Mouse (Mus musculus): ENCODE measurements at regions not wholly inside any gene's neighbourhood (a gene's known extent, or its start where the extent isn't known, plus 50 kb on each side); places are given as distances from the start of the nearest gene placed in this dataset.
A peak's percentile ranks its signal among the peaks of the same experiment; 100 is the strongest.

- no peak for DNase-seq
Observed at GRCm38 (mm10) chr17:77200256-77200655, 999.8 kb upstream of the Crim1 start.

GRCm38 (mm10) chr17:77200671-77201070, 999.4 kb upstream of the Crim1 start:
- no peak for DNase-seq

DNA sequence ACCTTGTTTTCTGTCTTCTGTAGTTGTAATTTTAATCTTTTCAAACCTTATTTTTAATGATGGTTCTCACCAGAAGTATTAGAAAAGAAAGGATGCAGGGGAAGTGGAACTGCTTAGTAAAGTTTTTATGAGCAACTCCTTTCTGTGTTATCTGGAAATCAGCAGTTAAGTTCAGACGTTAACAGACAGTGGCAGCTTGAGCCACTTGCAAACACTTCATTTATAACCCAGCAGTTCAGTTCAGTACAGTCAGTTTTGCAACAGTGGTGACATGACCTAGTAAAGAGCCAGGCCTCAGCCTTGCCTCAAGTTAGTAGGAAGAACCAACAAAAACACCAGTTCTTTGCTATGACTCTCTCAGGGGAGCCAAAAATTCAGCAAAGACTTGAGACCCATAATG, 989.1 kb upstream of the Crim1 start:
- DNase-seq, result peak; percentile 43

DNA sequence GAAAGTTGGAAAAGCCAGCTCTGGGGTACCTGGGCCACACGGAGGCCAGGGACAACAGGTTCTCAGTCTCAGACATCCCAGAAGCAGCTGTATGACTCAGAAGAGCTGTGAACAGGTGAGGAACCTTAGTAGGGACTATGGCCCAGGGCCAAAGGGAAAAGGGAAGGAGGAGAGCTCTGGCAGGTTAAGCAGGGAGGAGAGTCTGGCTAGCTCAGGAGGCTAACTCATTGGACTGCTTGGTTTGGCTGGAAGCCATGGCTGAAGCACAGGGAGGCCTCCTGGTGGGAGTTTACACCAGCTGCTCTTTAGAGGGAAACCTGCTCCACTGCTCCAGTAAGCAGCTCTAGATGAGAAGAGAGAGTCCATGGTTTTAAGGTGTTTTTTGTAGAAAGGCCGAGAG, 955.0 kb upstream of the Crim1 start:
- no peak for DNase-seq

Data from lung, postnatal 36 days (tissue).